Mouse (Mus musculus): ENCODE data around the gene Sytl1. TPM values are rescaled to one million over a fixed set of nuclear protein-coding genes. Genes with fewer than 3 reads are reported as not detected.

Sytl1 gene
- polyA plus RNA-seq, 1 experiment, result 3.4 TPM

- TF ChIP-seq MYOG (IDR thresholded peaks at IDR 0.05; ENCODE audit: control insufficient read depth in 1 of 3, insufficient read depth in 1 of 3, insufficient read length in 2 of 3, low read depth in 2 of 3), result no peak
- no peak for TF ChIP-seq POLR2AphosphoS2 (IDR thresholded peaks at IDR 0.05; ENCODE audit: insufficient read length, low read depth)
- no peak for TF ChIP-seq E2F4 (IDR thresholded peaks at IDR 0.05; ENCODE audit: insufficient read depth)
- TF ChIP-seq TCF12 (IDR thresholded peaks at IDR 0.05; ENCODE audit: insufficient read depth, poor library complexity, severe bottlenecking), result no peak
- no peak for TF ChIP-seq POLR2A (IDR thresholded peaks at IDR 0.05; ENCODE audit: insufficient read length, low read depth)
- TF ChIP-seq SRF (IDR thresholded peaks at IDR 0.05; ENCODE audit: control insufficient read depth, insufficient read length, low read depth), result no peak
- TF ChIP-seq TCF3 (IDR thresholded peaks at IDR 0.05; ENCODE audit: insufficient read length, low read depth), result no peak
- no peak for TF ChIP-seq MYOD1 (IDR thresholded peaks at IDR 0.05; ENCODE audit: control insufficient read depth in 1 of 3, insufficient read length in 2 of 3, low read depth in 2 of 3)
- no peak for TF ChIP-seq MAX (IDR thresholded peaks at IDR 0.05; ENCODE audit: low read depth)
- no peak for TF ChIP-seq USF1 (IDR thresholded peaks at IDR 0.05; ENCODE audit: low read depth)
- H3K4me3 ChIP-seq, result no peak overlapping the region
- no peak overlapping the region for H3K4me2 ChIP-seq (ENCODE audit: low read depth)
- no peaks in the 10 kb centered on the region for H3K27me3 ChIP-seq (ENCODE audit: control insufficient read depth, insufficient read depth, insufficient read length)
- no peak overlapping the region for H3ac ChIP-seq (ENCODE audit: control insufficient read depth, insufficient read length)
- no peaks in the 10 kb centered on the region for H3K79me2 ChIP-seq (ENCODE audit: control insufficient read depth, insufficient read depth)
- H3K36me3 ChIP-seq (ENCODE audit: control insufficient read depth, insufficient read depth), result no peaks in the 10 kb centered on the region
Observed at GRCm38 (mm10) chr4:133235415-133235814, 27.5 kb downstream of the Sytl1 start.

- TF ChIP-seq USF1 (IDR thresholded peaks at IDR 0.05; ENCODE audit: low read depth) (no peak), POLR2AphosphoS2 (IDR thresholded peaks at IDR 0.05; ENCODE audit: insufficient read length, low read depth) (no peak), TCF3 (IDR thresholded peaks at IDR 0.05; ENCODE audit: insufficient read length, low read depth) (no peak), MAX (IDR thresholded peaks at IDR 0.05; ENCODE audit: low read depth) (no peak), MYOG (IDR thresholded peaks at IDR 0.05; ENCODE audit: control insufficient read depth in 1 of 3, insufficient read depth in 1 of 3, insufficient read length in 2 of 3, low read depth in 2 of 3) (no peak), E2F4 (IDR thresholded peaks at IDR 0.05; ENCODE audit: insufficient read depth) (no peak), TCF12 (IDR thresholded peaks at IDR 0.05; ENCODE audit: insufficient read depth, poor library complexity, severe bottlenecking) (no peak), SRF (IDR thresholded peaks at IDR 0.05; ENCODE audit: control insufficient read depth, insufficient read length, low read depth) (no peak), REST (IDR thresholded peaks at IDR 0.05; ENCODE audit: insufficient read depth, insufficient read length) (no peak)
- H3K79me2 ChIP-seq (ENCODE audit: control insufficient read depth, insufficient read depth), result no peaks in the 10 kb centered on the region
- H3K4me3 ChIP-seq, result no peak overlapping the region
- H3K36me3 ChIP-seq (ENCODE audit: control insufficient read depth, insufficient read depth), result no peaks in the 10 kb centered on the region
- H3K27me3 ChIP-seq (ENCODE audit: control insufficient read depth, insufficient read depth, insufficient read length), result no peaks in the 10 kb centered on the region
- no peak overlapping the region for H3ac ChIP-seq (ENCODE audit: control insufficient read depth, insufficient read length)
- no peak overlapping the region for H3K4me2 ChIP-seq (ENCODE audit: low read depth)
Observed at GRCm38 (mm10) chr4:133234771-133235170, 28.1 kb downstream of the Sytl1 start.

GRCm38 (mm10) chr4:133233285-133233976, 29.5 kb downstream of the Sytl1 start:
- Histone ChIP-seq H3K36me3 (ENCODE audit: control insufficient read depth, insufficient read depth) (no peaks in the 10 kb centered on the region), H3K79me2 (ENCODE audit: control insufficient read depth, insufficient read depth) (no peaks in the 10 kb centered on the region), H3K4me2 (ENCODE audit: low read depth) (no peak overlapping the region), H3K4me3 (no peak overlapping the region), H3K27me3 (ENCODE audit: control insufficient read depth, insufficient read depth, insufficient read length) (no peaks in the 10 kb centered on the region), H3ac (ENCODE audit: control insufficient read depth, insufficient read length) (no peak overlapping the region)
- TF ChIP-seq E2F4 (IDR thresholded peaks at IDR 0.05; ENCODE audit: insufficient read depth), result no peak
- no peak for TF ChIP-seq SRF (IDR thresholded peaks at IDR 0.05; ENCODE audit: control insufficient read depth, insufficient read length, low read depth)
- TF ChIP-seq USF1 (IDR thresholded peaks at IDR 0.05; ENCODE audit: low read depth), result no peak
- no peak for TF ChIP-seq TCF12 (IDR thresholded peaks at IDR 0.05; ENCODE audit: insufficient read depth, poor library complexity, severe bottlenecking)
- no peak for TF ChIP-seq TCF3 (IDR thresholded peaks at IDR 0.05; ENCODE audit: insufficient read length, low read depth)
- no peak for TF ChIP-seq POLR2AphosphoS2 (IDR thresholded peaks at IDR 0.05; ENCODE audit: insufficient read length, low read depth)
- TF ChIP-seq CEBPB (IDR thresholded peaks at IDR 0.05; ENCODE audit: insufficient read depth, poor library complexity, severe bottlenecking), result no peak
- TF ChIP-seq MYOD1 (IDR thresholded peaks at IDR 0.05; ENCODE audit: control insufficient read depth in 1 of 3, insufficient read length in 2 of 3, low read depth in 2 of 3), result no peak
- no peak for TF ChIP-seq MYOG (IDR thresholded peaks at IDR 0.05; ENCODE audit: control insufficient read depth in 1 of 3, insufficient read depth in 1 of 3, insufficient read length in 2 of 3, low read depth in 2 of 3)

GRCm38 (mm10) chr4:133229582-133229981, 33.3 kb downstream of the Sytl1 start:
- Histone ChIP-seq H3K36me3 (ENCODE audit: control insufficient read depth, insufficient read depth) (no peaks in the 10 kb centered on the region), H3K4me2 (ENCODE audit: low read depth) (no peak overlapping the region), H3K4me3 (no peak overlapping the region), H3K27me3 (ENCODE audit: control insufficient read depth, insufficient read depth, insufficient read length) (no peaks in the 10 kb centered on the region), H3K79me2 (ENCODE audit: control insufficient read depth, insufficient read depth) (no peaks in the 10 kb centered on the region), H3ac (ENCODE audit: control insufficient read depth, insufficient read length) (no peak overlapping the region)
- TF ChIP-seq POLR2A (IDR thresholded peaks at IDR 0.05; ENCODE audit: insufficient read length, low read depth) (no peak), MYOG (IDR thresholded peaks at IDR 0.05; ENCODE audit: control insufficient read depth in 1 of 3, insufficient read depth in 1 of 3, insufficient read length in 2 of 3, low read depth in 2 of 3) (no peak), TCF12 (IDR thresholded peaks at IDR 0.05; ENCODE audit: insufficient read depth, poor library complexity, severe bottlenecking) (no peak), E2F4 (IDR thresholded peaks at IDR 0.05; ENCODE audit: insufficient read depth) (no peak), CEBPB (IDR thresholded peaks at IDR 0.05; ENCODE audit: insufficient read depth, poor library complexity, severe bottlenecking) (no peak), POLR2AphosphoS2 (IDR thresholded peaks at IDR 0.05; ENCODE audit: insufficient read length, low read depth) (no peak), USF1 (IDR thresholded peaks at IDR 0.05; ENCODE audit: low read depth) (no peak), MYOD1 (IDR thresholded peaks at IDR 0.05; ENCODE audit: control insufficient read depth in 1 of 3, insufficient read length in 2 of 3, low read depth in 2 of 3) (no peak), SRF (IDR thresholded peaks at IDR 0.05; ENCODE audit: control insufficient read depth, insufficient read length, low read depth) (no peak), TCF3 (IDR thresholded peaks at IDR 0.05; ENCODE audit: insufficient read length, low read depth) (no peak)
